Mouse (Mus musculus) MEL (cell line): ENCODE results near the gene Nek11.

Experiments used
- BHLHE40 ChIP-seq: IDR thresholded peaks from 2 replicates; pipeline ENCODE4 v1.6.1; 2012; ENCODE audit warnings: low read depth, mild to moderate bottlenecking, inconsistent platforms, low read length, improper control_type of control experiment, borderline replicate concordance
- NRF1 ChIP-seq: IDR thresholded peaks from 2 replicates; pipeline ENCODE4 v1.6.1; 2014; ENCODE audit warnings: low read depth, mild to moderate bottlenecking, inconsistent platforms, low read length, improper control_type of control experiment, moderate library complexity; ENCODE audit not compliant: poor library complexity, insufficient read depth, severe bottlenecking
- POLR2A ChIP-seq, 2 experiments: IDR thresholded peaks; 2 replicates each; pipeline ENCODE4 v1.6.1; 2011 to 2012; ENCODE audit warnings: low read length in 2 of 2, mild to moderate bottlenecking in 2 of 2, control low read depth in 1 of 2, improper control_type of control experiment in 1 of 2, low read depth in 1 of 2, moderate library complexity in 1 of 2; ENCODE audit not compliant: control insufficient read depth in 1 of 2, insufficient read depth in 1 of 2, poor library complexity in 1 of 2
- RAD21 ChIP-seq: IDR thresholded peaks from 2 replicates; pipeline ENCODE4 v1.6.1; 2011; ENCODE audit warnings: mild to moderate bottlenecking, low read depth, low read length, improper control_type of control experiment

GRCm38 (mm10) chr9:105257668-105258067, 137.7 kb downstream of the Nek11 start:
- no peak for TF ChIP-seq POLR2A (IDR thresholded peaks at IDR 0.05; ENCODE audit: control insufficient read depth in 1 of 2, insufficient read depth in 1 of 2, low read depth in 1 of 2, low read length in 2 of 2, poor library complexity in 1 of 2)
- no peak for TF ChIP-seq BHLHE40
- TF ChIP-seq RAD21 = no peak
- no peak for TF ChIP-seq NRF1
